In the genomic region with DNA sequence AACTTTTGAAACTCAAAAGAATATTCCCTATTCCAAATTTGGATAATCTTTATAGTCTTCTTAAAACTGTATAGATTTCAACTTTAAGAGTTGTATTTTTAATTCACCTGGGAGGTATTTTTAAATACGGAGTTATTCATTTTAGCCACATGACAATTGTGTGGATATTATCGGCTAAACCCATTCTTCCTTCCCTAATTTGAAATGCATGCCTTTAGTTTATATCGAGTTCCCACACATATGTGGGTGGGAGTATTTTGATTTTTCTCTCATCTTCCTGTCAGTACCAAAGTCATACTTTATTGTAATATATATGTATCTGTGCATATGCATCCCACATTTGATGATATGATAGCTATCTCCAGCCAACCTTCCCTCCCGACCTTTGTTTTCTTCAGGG, we compare ENCODE assay signal across 8 mouse cellular contexts. TPM values are rescaled to one million over a fixed set of nuclear protein-coding genes. Genes with fewer than 3 reads are reported as not detected.
A peak's percentile ranks its signal among the peaks of the same experiment; 100 is the strongest.
DNase-seq lines count a peak whose midpoint lies in the region; ATAC-seq and TF ChIP-seq lines count a peak whose summit lies in the region.

Gene Fth1, plus strand, starts transcription at position 341 of the 400 bp plus-strand sequence.

- H3K4me3 ChIP-seq in cerebellum, adult 2 months (replicated peaks; ENCODE audit: insufficient read depth, low read depth, low read length), result no peak within 1 kb of the TSS
- H3K4me3 ChIP-seq in forebrain, postnatal 0 days (ENCODE audit: low read depth, low read length), result no peak within 1 kb of the TSS
- 0 out of 2 replicates have a peak within 1 kb of the TSS, but pooled peaks have one; percentile 79 for H3K4me3 ChIP-seq in hindbrain, embryonic 15.5 days
- peak within 1 kb of the TSS; percentile 88; the same call in 1 of the 2 replicates for H3K4me3 ChIP-seq in liver, postnatal 0 days (ENCODE audit: low read depth, low read length)

- no peak for TF ChIP-seq EP300 in liver, postnatal 0 days (IDR thresholded peaks at IDR 0.05; ENCODE audit: low read depth)

- no peak within 1 kb of the TSS for H3K27ac ChIP-seq in cerebellum, adult 2 months (ENCODE audit: insufficient read depth, low read length)
- H3K27ac ChIP-seq in forebrain, postnatal 0 days (ENCODE audit: low read depth, low read length), result no peak within 1 kb of the TSS
- no peak within 1 kb of the TSS for H3K27ac ChIP-seq in hindbrain, embryonic 15.5 days (replicated peaks)
- H3K27ac ChIP-seq in liver, postnatal 0 days (ENCODE audit: low read depth), result peak within 1 kb of the TSS; percentile 99

- H3K9ac ChIP-seq in forebrain, postnatal 0 days, result no peak within 1 kb of the TSS
- no peak within 1 kb of the TSS for H3K9ac ChIP-seq in hindbrain, embryonic 15.5 days
- H3K9ac ChIP-seq in liver, postnatal 0 days (replicated peaks), result peak within 1 kb of the TSS; percentile 72; the same call in 1 of the 2 replicates

- no peak for ATAC-seq in activated CD4-positive, CD25-positive, alpha-beta regulatory T cell, adult 4 months
- no peak for ATAC-seq in forebrain, postnatal 0 days
- no peak for ATAC-seq in hindbrain, embryonic 15.5 days (ENCODE audit: low FRiP score, low read depth)
- ATAC-seq in liver, postnatal 0 days, result no peak

- TF ChIP-seq CTCF in cerebellum, adult 2 months (IDR thresholded peaks at IDR 0.05; ENCODE audit: borderline replicate concordance, insufficient read depth, low read depth, low read length), result no peak
- no peak for TF ChIP-seq CTCF in forebrain, postnatal 0 days (IDR thresholded peaks at IDR 0.05; ENCODE audit: low read depth)
- no peak for TF ChIP-seq CTCF in liver, postnatal 0 days (IDR thresholded peaks at IDR 0.05; ENCODE audit: low read depth)

- WGBS in cerebellum, adult 2 months, result 93% methylated on average over 4 of the region's 4 CpGs
- 94% methylated on average over 4 of the region's 4 CpGs for WGBS in forebrain, postnatal 0 days
- WGBS in hindbrain, embryonic 15.5 days, result 93% methylated on average over 4 of the region's 4 CpGs
- WGBS in liver, postnatal 0 days (ENCODE audit: insufficient replicate concordance), result 78% methylated on average over 4 of the region's 4 CpGs

- H3K27me3 ChIP-seq in cerebellum, adult 2 months (ENCODE audit: control insufficient read depth, insufficient read depth, low read length), result no peaks in the 10 kb centered on the region
- no peaks in the 10 kb centered on the region for H3K27me3 ChIP-seq in forebrain, postnatal 0 days (ENCODE audit: insufficient read depth, low read length)
- no peaks in the 10 kb centered on the region for H3K27me3 ChIP-seq in hindbrain, embryonic 15.5 days
- H3K27me3 ChIP-seq in liver, postnatal 0 days (ENCODE audit: insufficient read depth, low read length), result no peaks in the 10 kb centered on the region

- no peak for TF ChIP-seq POLR2A in cerebellum, adult 2 months (IDR thresholded peaks at IDR 0.05; ENCODE audit: borderline replicate concordance, insufficient read depth, low read length)

- H3K4me1 ChIP-seq in cerebellum, adult 2 months (ENCODE audit: control insufficient read depth, insufficient read depth, low read length), result 0 out of 2 replicates have a peak, but pooled peaks cover 6% of the 10 kb centered on the region
- peaks cover 18% of the 10 kb centered on the region for H3K4me1 ChIP-seq in forebrain, postnatal 0 days (ENCODE audit: insufficient read depth)
- peaks cover 20% of the 10 kb centered on the region for H3K4me1 ChIP-seq in hindbrain, embryonic 15.5 days (replicated peaks)
- H3K4me1 ChIP-seq in liver, postnatal 0 days (ENCODE audit: insufficient read depth), result peaks cover 65% of the 10 kb centered on the region

- no peaks in the 10 kb centered on the region for H3K9me3 ChIP-seq in forebrain, postnatal 0 days (ENCODE audit: low read length)
- H3K9me3 ChIP-seq in hindbrain, embryonic 15.5 days, result no peaks in the 10 kb centered on the region
- no peaks in the 10 kb centered on the region for H3K9me3 ChIP-seq in liver, postnatal 0 days (ENCODE audit: low read length)

- DNase-seq in cerebellum, adult 2 months, result no peak
- no peak for DNase-seq in cerebellum, adult 8-10 months
- DNase-seq in forebrain, postnatal 0 days, result no peak
- DNase-seq in liver, postnatal 0 days, result no peak
- no peak for DNase-seq in urinary bladder, postnatal 14 days (ENCODE audit: low spot score)
- DNase-seq in cerebellum, adult 11-12 months, result no peak

- H3K36me3 ChIP-seq in forebrain, postnatal 0 days (ENCODE audit: insufficient read depth), result peaks cover 4% of the 10 kb centered on the region; the same call in 1 of the 2 replicates
- H3K36me3 ChIP-seq in hindbrain, embryonic 15.5 days, result peaks cover 6% of the 10 kb centered on the region
- peaks cover 20% of the 10 kb centered on the region for H3K36me3 ChIP-seq in liver, postnatal 0 days (replicated peaks; ENCODE audit: insufficient read depth, low read length)

- H3K4me2 ChIP-seq in forebrain, postnatal 0 days (ENCODE audit: low read depth), result no peak within 1 kb of the TSS
- no peak within 1 kb of the TSS for H3K4me2 ChIP-seq in hindbrain, embryonic 15.5 days
- H3K4me2 ChIP-seq in liver, postnatal 0 days (ENCODE audit: low read depth, low read length), result peak within 1 kb of the TSS; percentile 74

RNA-seq across cellular contexts. Expression of gene Fth1, which starts in this region (rescaled TPM):
- polyA plus RNA-seq in cerebellum, adult 2 months (2012; rRNA removed), result 4,588 and 5,845 TPM in 2 replicates
- 1,000 to 10,000 TPM; 1,834 to 2,304 TPM for polyA plus RNA-seq in activated CD4-positive, CD25-positive, alpha-beta regulatory T cell, adult 4 months (2017; shearing (Covaris generic))
- total RNA-seq in forebrain, postnatal 0 days (2014; rRNA removed), result 228 and 300 TPM in 2 replicates
- 2,942 and 2,984 TPM in 2 replicates for polyA plus RNA-seq in forebrain, postnatal 0 days (2015; fragmentation: Nextera tagmentation; extraction: Ambion mirVana)
- 1,700 and 1,726 TPM in 2 replicates for polyA plus RNA-seq in hindbrain, embryonic 15.5 days (2015; fragmentation: Nextera tagmentation; extraction: Ambion mirVana)
- 4,793 and 5,083 TPM in 2 replicates for polyA plus RNA-seq in liver, postnatal 0 days (2015; fragmentation: Nextera tagmentation; extraction: Ambion mirVana)

Comparison
In these comparisons a context has a peak if more than half of its experiments do, and no peak if none do; other contexts are left out.
1. H3K4me3 ChIP-seq: peak in hindbrain, embryonic 15.5 days (single experiment) and liver, postnatal 0 days (single experiment); none in cerebellum, adult 2 months (single experiment) and forebrain, postnatal 0 days (single experiment).